Mouse (Mus musculus): ENCODE results near the gene Srms.

DNA sequence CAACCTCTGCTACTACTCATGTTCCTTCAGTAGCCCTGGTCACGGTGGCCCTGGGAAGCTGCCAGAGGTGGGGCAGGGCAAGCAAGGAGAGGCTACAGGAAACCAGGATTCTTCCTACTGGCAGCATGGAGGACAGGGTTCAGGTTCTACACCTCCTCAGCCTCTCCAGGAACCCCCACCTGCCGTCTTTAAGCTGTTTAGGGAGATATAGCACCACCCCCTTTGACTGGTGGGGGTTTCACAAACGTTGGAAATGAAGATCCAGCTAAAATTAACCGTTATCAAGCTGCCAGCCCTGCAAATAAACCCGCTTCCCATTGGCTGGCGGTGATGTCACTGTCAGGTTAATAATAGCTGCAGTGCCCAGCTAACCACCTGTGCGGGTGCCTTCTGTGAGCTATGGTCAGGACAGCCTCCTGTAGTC is 53.9 kb downstream of the Srms start:
- TF ChIP-seq POLR2A (IDR thresholded peaks at IDR 0.05; ENCODE audit: extremely low read depth, insufficient read depth, low read length) (no peak), CTCF (IDR thresholded peaks at IDR 0.05; ENCODE audit: extremely low read depth, insufficient read depth, low read length) (no peak)
